Mouse (Mus musculus) CD4-positive, CD25-positive, alpha-beta regulatory T cell, adult 4 months (primary cell): ENCODE measurements at regions not wholly inside any gene's neighbourhood (a gene's known extent, or its start where the extent isn't known, plus 50 kb on each side); places are given as distances from the start of the nearest gene placed in this dataset.
A peak's percentile ranks its signal among the peaks of the same experiment; 100 is the strongest.

Source experiments
- ATAC-seq: one replicate; pipeline ENCODE4 v1.8.0; 2017

DNA sequence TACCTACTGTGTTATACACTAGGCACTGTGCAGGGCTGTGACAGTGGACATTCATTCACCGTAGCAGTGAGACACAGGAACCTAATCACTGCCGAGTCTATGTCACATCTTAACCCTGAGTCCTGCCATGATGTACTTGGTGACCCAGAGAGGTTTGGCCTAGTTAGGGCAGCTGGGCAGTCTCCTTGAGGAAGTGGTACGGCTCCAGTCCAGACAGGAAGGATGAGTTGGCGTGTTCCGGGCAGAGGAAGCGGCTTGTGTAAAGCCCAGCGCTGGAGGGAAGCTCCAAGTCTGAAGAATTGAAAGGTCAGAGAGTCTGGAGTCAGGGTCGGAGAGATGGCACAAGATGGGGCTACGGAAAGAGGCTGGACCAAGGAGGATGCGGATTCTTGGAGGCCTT is 99.4 kb upstream of the Smim15 start:
- ATAC-seq, result no peak

DNA sequence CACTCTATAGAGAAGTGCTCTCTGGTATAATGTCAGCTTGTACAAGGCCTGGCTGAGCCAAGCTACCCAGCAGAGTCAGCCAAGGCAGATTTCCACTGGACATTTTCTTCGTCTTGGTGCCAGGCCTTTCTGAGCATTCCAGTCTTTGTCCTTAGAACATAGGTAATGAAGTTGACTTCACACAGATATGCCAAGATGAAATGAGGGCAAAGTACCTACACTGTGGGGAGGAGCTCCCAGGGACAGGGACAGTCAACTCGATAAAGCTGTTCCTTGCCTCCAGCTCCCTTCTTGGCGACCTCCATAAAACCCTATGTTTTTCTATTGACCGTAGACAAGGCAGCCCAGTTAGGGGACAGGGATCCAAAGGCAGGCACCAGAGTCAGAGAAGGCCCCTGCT is 101.3 kb upstream of the Smim15 start:
- no peak for ATAC-seq

GRCm38 (mm10) chr13:107942297-107942962 is 101.8 kb upstream of the Smim15 start:
- no peak for ATAC-seq

- peak; percentile 47 for ATAC-seq
Observed at GRCm38 (mm10) chr13:107939916-107940646, 104.2 kb upstream of the Smim15 start.

DNA sequence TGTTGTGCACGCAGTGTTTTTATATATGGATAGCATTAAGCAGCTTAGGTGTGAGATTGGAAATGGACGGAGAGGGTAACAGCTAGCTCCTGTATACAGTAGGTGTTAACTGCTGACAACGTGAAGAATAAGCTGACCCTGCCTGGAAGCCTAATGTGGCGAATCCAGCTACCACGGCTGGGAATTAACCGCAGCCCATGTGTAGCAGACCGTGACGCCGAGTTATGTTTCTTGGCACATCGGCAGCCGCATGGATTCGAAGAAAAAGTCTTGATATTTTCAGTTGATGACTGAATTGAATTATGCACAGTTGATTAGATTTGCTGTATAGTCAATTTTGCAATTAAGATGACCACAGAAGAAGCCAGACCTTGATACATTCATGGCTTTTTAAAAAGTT is 108.6 kb upstream of the Smim15 start:
- ATAC-seq, result no peak

DNA sequence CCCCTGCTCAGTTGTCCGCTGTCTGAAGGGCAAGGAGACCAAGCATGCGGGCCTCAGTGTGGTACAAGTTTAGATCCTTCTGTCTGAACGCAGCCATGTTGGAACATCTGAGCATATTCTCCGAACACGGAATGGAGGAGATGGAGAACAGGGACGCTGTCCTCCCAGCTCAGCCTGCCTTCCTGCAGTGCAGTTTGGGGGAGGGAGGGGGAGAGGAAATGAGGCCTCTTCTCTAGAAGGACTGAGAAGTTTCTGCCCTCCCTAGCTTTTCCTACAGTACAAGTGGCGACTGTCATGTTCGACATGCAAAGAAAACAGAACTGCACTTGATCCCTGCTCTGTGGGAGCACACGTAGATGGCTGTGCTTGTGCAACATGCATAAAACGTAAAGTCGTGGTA is 109.6 kb upstream of the Smim15 start:
- no peak for ATAC-seq

DNA sequence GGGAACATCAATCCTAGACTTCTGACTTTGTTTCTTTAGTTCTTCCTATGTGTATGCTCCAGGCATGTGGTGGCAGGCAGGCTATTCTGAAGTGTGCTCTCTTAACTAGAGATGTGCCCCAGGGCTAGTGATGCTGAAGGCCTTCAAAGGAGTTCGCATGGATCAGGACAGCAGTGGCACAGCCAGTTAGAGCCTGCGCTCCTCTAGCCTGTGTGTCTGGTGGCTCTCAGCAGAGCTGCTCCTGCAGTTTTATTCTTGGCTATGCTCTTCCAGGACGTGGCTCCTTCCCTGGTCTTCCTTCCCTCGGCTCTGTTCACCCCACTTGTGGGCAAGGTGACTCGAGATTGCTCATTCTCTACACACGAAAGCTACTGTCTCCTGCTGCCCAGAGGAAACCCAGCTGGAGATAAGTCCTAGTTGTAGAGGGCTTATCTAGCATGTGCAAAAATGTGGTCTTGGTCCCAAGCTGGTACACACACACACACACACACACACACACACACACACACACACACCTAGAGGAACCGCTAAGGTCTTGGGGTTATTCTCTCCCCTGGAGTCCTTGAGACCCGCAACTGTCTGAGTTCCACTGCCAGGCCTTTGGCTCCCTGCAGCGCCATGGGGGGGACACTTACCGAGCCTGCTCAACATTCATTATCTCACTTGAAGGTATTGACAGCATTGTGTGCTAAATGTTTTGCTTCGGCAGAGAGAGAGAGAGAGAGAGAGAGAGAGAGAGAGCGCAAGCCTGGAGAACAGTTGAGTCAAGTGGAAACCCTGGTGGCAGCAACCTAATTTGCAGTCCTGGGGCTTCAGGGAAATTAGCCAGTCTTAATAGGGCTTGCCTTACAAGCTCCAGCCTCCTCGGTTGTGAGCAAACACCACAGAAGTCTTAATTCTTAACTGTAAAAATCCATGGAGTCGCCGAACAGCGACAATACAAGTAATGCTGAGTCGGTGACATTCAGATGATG is 110.4 kb upstream of the Smim15 start:
- no peak for ATAC-seq

DNA sequence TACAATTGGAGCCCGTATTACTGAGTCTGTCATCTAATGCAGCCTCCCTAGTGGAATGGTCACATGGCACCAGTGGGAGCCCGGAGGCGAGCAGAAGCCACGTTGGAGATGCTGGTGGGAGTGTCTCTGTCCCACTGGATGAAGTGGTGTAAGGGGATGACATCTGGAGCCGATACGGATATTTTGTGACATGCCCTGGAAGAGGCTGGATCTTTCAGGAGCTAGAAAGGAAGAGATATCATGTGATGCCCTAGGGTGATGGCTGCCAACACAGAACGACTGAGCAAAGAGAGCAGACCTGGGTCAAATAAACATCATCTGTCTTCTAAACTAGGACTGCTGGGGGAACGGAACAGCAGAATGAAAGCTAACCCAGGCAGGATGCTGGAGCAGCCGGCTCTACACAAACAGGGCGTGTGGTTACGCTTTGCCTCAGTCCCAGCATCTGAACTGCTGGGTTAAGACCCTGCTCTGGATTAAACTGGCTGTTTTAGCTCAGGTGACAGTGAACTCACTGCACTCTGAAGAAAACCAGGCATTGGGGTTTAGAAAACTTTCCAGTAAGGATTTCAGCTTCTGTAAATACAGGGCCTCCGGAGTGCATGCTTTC is 111.7 kb upstream of the Smim15 start:
- no peak for ATAC-seq

GRCm38 (mm10) chr13:107931216-107931615 is 113.0 kb upstream of the Smim15 start:
- no peak for ATAC-seq

DNA sequence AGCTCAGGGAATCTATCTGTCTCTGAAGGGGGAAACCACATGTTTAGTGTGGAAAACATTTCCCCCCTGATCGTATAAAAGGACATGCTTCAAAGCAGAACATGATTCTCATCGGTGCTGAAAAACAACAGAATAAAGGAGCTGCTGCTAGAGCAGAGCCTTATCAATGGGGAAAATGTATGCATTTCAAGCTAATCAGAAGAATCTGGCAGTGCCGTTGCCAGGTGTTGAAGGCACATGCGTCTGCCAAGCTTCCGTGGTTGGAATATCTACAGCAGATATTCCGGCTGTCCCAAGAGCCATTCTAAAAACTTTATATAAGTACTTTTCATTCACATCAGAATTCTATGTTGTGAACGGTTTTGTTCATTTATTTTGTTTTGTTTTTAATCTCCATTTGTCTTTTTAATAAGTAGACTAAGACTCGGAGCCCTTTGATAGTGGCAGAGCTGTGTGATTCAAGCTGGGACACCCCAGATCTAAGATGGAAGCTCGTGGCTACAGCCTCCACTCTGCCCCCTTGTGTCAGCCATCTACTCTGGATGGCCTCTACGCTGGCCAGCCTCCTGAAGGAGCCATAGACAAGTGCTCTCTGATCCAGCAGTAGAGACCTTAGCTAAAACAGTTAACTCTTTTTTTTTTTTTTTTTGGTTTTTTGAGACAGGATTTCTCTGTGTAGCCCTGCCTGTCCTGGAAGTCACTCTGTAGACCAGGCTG is 116.6 kb upstream of the Smim15 start:
- ATAC-seq, result peak; percentile 80

DNA sequence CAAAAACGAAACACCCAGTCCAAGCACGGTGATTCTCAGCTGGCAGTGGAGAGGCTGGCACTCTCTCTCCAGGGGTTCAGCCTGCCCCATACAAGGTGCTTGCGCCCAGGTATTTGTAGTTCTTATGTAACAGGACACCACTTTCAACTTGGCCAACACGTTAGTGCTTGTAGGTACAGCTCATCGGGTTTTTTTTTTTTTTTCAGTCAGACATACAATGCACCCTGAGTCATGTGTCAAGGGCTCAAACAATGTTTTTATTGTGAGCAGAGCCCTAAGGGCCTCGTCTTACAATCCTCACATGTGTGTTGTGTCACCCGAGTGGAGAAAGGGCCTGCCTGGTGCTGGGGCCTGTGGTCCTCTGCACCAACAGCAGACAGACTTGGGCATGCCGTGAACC is 118.8 kb upstream of the Smim15 start:
- no peak for ATAC-seq

DNA sequence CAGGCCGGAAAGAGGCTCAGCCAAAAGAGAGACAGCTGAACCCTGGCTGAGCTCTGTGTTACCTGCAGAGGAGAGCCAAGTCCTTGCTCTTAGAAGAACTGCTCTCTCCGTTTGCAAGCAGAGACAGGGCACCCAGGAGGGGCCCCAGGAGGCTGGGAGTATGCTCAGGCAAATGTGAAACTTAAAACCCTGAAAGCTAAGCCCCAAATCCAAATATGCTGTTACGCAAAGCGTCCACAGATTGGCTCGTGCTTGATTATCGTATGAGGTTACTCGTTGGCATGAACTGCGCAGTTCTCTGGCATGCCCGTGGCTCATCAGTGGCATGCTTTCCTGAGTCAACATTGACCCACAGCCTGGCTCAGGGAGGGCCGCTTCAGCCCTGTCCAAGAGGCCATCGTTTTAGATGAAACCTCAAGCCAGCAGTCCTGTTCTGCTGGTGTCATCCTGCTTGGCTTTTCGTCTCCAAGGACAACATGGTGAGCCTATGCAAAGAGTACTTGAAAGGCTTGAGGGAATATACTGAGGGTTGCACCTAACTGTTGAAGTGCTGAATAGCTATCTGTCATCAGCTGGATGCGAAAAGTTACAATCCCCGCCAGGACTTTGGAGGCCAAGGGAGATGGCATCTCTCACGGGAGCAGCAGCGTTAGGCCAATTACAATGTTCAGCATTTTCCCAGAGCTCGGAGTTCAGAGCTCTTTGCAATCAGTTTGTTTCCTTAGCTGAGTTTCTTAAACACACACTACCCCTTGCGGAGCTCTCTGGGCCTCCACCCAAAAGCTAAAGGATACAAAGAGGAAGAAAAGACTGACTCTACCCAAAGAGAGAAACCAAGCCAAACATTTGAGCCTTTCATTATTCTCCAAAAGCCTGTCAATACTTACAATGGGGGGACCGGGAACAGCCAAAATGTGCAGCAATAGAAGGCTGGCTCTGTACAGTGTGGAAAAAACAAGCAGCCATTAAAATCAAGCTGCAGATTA is 120.8 kb upstream of the Smim15 start:
- no peak for ATAC-seq

DNA sequence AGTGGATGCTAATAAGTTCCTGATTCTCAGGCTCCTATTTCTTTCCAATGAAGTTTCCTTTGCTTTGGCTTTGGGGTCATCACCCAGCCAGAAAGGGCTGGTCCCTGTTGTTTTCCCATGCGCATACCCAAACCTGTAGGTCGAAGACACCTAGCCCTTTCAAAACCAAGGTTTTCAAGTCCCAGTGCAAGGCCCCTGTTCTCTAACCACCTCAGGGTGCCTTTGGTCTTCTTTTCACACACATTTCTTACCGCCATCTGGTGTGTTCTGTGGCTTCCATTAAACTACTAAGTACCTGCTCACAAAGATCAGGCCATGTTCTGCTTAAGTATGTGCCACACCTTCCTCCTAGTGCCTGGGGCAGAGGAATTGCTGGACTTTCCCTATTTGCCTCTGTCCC is 124.8 kb upstream of the Smim15 start:
- ATAC-seq, result no peak

DNA sequence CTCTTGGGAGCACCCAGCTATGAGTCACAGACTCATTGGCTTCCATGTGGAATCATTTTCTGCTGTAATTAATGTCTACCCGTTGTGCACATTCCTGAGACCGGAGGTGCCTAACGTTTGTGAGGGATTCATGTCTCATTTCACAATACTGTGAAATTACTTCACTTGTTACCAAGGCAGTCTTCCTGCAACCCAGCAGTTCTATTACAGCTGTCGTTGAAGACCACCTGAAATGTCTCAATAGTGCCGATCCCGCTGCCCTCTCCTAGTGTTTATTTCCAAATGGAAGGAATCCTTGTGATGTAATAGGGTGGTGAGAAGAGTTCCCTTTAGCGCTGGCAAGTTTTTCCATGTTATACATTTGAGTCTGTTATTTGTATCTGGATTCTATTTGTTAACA is 125.8 kb upstream of the Smim15 start:
- no peak for ATAC-seq

DNA sequence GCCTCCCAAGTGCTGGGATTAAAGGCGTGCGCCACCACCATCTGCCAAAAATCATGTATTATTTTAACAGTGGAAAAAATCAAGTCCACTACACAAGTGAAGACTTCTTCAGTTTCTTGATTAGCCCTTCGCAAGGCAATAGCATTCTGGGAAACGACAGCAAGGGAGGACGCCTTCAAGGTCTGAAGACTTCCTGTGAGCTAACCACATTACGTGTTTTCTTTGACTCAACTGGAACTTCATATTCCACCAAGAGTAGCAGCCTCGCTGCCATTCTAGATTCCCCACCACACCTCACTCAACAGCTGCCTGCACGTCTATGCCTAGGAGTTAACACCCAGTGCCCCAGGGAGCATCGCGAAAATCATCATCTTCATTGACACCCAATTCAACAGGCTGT is 126.2 kb upstream of the Smim15 start:
- ATAC-seq, result peak; percentile 89

GRCm38 (mm10) chr13:107917564-107917963 is 126.7 kb upstream of the Smim15 start:
- ATAC-seq, result no peak

DNA sequence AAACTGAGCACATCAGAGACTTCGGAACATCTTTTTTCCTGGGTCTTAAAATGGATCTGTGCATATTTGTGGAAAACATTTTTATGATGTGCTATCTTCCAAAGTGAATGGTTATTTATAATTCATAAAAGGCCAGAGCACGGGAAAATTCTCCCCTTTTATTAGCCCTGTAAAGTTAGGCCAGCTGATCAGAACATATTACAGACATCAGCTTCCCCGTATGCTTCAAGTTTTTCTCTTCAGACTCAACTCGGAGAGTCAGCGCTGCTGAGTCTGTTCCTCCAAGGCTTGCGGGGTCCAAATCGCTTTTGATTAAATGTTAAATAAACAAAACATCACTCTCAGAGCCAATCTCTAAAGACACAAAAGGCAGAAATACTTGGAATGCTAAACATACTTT is 134.1 kb upstream of the Smim15 start:
- ATAC-seq, result no peak

GRCm38 (mm10) chr13:107909343-107910067 is 134.7 kb upstream of the Smim15 start:
- no peak for ATAC-seq

GRCm38 (mm10) chr13:107907966-107908365 is 136.3 kb upstream of the Smim15 start:
- no peak for ATAC-seq

GRCm38 (mm10) chr13:107904851-107905250 is 139.4 kb upstream of the Smim15 start:
- no peak for ATAC-seq
